Mouse (Mus musculus) forebrain, embryonic 15.5 days (tissue): ENCODE measurements at regions not wholly inside any gene's neighbourhood (a gene's known extent, or its start where the extent isn't known, plus 50 kb on each side); places are given as distances from the start of the nearest gene placed in this dataset.
A peak's percentile ranks its signal among the peaks of the same experiment; 100 is the strongest.

Experiments used
- ATAC-seq: fragments of 200-750 bp; cut with Nextera tagmentation; replicated peaks from 2 replicates; pipeline ENCODE4 v1.8.0; 2017; ENCODE audit warnings: mild to moderate bottlenecking, moderate TSS enrichment, moderate library complexity
- H3K27ac ChIP-seq: fragments of 300-500 bp; sonication (generic); replicated peaks from 2 replicates; pipeline ENCODE4 v1.5.1; 2015; ENCODE audit warnings: mild to moderate bottlenecking, inconsistent platforms
- H3K27me3 ChIP-seq: fragments of 300-500 bp; sonication (generic); 2 replicates; pipeline ENCODE4 v1.6.1; 2015; ENCODE audit warnings: inconsistent platforms
- H3K36me3 ChIP-seq: fragments of 300-500 bp; sonication (generic); 2 replicates; pipeline ENCODE4 v1.6.1; 2015; ENCODE audit warnings: mild to moderate bottlenecking, inconsistent platforms
- H3K4me1 ChIP-seq: fragments of 300-500 bp; sonication (generic); 2 replicates; pipeline ENCODE4 v1.6.1; 2015; ENCODE audit warnings: inconsistent platforms
- H3K4me2 ChIP-seq: fragments of 300-500 bp; sonication (generic); replicated peaks from 2 replicates; pipeline ENCODE4 v1.6.1; 2015; ENCODE audit warnings: mild to moderate bottlenecking, inconsistent platforms
- H3K4me3 ChIP-seq: fragments of 300-500 bp; sonication (generic); 2 replicates; pipeline ENCODE4 v1.5.1; 2015; ENCODE audit warnings: mild to moderate bottlenecking, inconsistent platforms
- H3K9ac ChIP-seq: fragments of 300-500 bp; sonication (generic); replicated peaks from 2 replicates; pipeline ENCODE4 v1.6.1; 2015; ENCODE audit warnings: mild to moderate bottlenecking, inconsistent platforms
- H3K9me3 ChIP-seq: fragments of 300-500 bp; sonication (generic); 2 replicates; pipeline ENCODE4 v1.6.1; 2016; ENCODE audit warnings: inconsistent platforms
- WGBS: fragments of 180-500 bp; shearing (Covaris S2); methylation state at CpG from one replicate; pipeline ENCODE4 v1.1.7; 2015; ENCODE audit warnings: mixed read lengths; 5-methylcytosine and 5-hydroxymethylcytosine counted together

DNA sequence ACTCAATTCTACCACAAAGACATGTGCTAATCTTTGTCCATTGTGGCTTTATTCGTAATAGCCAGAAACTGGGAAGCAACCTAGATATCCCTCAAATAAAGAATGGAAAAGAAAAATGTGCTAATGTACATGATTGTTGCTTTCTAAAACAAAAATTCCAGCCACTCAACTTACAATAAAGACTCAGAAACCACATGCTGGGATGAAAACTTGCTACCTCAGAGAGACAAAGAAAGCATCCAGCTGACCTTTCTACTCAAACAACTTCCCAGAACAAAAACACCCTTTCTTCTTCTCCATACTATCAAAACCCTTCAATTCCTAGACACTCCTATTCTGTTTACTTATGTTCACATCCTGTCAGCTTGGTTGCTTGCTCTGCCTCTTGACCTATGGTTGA lies 881.9 kb upstream of the Gm5150 start:
- no peaks in the 10 kb centered on the region for H3K9me3 ChIP-seq
- no peak overlapping the region for H3K4me2 ChIP-seq
- no peak overlapping the region for H3K9ac ChIP-seq
- ATAC-seq, result no peak
- no peaks in the 10 kb centered on the region for H3K27me3 ChIP-seq
- no peaks in the 10 kb centered on the region for H3K4me1 ChIP-seq
- no peak overlapping the region for H3K27ac ChIP-seq
- no peak overlapping the region for H3K4me3 ChIP-seq
- H3K36me3 ChIP-seq, result no peaks in the 10 kb centered on the region
- 79% methylated on average over 1 of the region's 1 CpGs for WGBS

DNA sequence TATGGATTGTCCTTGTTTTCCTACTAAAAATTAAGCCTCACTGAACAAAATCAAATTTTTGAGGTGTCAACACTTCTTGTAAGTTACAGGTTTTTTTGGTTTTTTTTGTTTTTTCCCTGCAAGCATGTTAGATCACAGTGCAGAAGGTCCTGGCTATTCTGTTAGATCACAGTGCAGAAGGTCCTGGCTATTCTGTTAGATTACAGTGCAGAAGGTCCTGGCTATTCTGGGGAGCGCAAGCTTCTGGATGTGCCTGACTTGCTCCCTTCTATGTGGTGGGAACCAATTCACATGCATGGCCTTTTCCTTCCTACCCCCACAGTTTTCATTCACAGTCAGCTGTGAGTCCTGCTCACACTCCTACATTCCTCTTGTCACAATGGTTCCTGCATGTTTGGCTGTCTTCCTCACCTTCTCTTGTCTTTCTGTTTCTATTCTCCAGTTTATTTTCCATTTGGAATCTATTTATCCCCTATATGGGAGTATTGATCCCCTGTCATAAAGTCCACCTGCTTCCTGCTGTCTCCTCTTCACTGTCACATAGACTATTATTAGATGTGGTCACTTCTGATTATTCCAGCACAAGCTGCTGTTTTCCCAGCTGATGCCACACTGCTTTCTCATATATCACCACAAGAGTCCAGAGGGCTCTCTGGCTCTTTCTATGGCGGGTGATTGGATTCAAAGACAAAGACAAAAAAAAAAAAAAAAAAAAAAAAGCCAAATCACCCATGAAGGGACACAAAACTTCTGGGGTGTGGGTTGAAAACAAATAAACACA lies 866.3 kb upstream of the Gm5150 start:
- no peak overlapping the region for H3K27ac ChIP-seq

DNA sequence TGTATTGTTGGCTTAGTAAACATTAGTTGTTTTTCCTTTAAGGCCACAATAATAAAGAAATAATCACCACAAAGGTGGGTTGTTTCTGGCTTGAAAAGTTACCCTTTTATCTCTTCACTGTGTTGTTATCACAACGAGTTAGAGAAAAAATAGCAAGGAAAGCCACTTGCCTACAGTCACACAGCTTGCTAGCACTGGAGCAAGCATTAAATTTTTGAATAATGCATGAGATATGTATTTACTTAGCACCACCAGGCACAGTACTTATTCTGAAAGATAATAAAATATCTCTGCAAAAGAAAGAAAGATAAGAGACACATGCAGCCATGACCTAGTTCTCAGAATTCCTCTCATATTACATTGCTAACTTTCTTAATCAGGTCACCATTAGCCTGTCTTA lies 853.8 kb upstream of the Gm5150 start:
- no peaks in the 10 kb centered on the region for H3K9me3 ChIP-seq
- no peaks in the 10 kb centered on the region for H3K36me3 ChIP-seq
- H3K9ac ChIP-seq, result no peak overlapping the region
- H3K27ac ChIP-seq, result no peak overlapping the region
- H3K4me1 ChIP-seq, result peaks cover 3% of the 10 kb centered on the region; the same call in 1 of the 2 replicates
- H3K27me3 ChIP-seq, result no peaks in the 10 kb centered on the region
- no peak overlapping the region for H3K4me2 ChIP-seq
- WGBS, result 49% methylated on average over 1 of the region's 1 CpGs
- no peak for ATAC-seq
- H3K4me3 ChIP-seq, result no peak overlapping the region

More for the DNA sequence above, 866.3 kb upstream of the Gm5150 start:
- Histone ChIP-seq H3K4me1 (no peaks in the 10 kb centered on the region), H3K4me3 (no peak overlapping the region), H3K27me3 (no peaks in the 10 kb centered on the region), H3K4me2 (no peak overlapping the region), H3K9ac (no peak overlapping the region), H3K9me3 (no peaks in the 10 kb centered on the region), H3K36me3 (no peaks in the 10 kb centered on the region)
- no peak for ATAC-seq
- WGBS, result 80% methylated on average over 2 of the region's 2 CpGs

DNA sequence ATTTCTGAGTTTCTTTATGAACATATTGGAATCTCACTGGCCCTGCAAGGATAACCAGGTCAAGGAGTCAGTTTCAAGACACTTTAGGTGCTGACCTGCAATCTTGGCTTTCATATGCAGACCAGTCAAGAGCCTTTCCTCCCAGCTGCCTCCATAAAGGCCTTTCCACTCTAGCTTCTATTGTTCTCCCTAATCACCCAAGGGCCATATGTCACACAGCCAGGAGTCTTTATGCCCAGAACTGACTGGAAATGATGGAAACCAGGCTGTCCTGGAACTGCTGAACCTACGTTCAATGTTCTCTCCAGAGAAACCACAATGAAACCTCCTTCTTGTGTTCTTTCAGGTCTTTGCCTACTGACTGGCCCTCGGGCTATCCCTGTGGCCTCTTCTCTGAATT lies 852.7 kb upstream of the Gm5150 start:
- H3K27ac ChIP-seq, result no peak overlapping the region
- peaks cover 6% of the 10 kb centered on the region for H3K4me1 ChIP-seq
- H3K4me3 ChIP-seq, result no peak overlapping the region
- no peak overlapping the region for H3K4me2 ChIP-seq
- H3K9me3 ChIP-seq, result no peaks in the 10 kb centered on the region
- H3K36me3 ChIP-seq, result no peaks in the 10 kb centered on the region
- H3K27me3 ChIP-seq, result no peaks in the 10 kb centered on the region
- ATAC-seq, result no peak
- 54% methylated on average over 2 of the region's 2 CpGs for WGBS
- no peak overlapping the region for H3K9ac ChIP-seq

GRCm38 (mm10) chr3:16855251-16855650 lies 849.0 kb upstream of the Gm5150 start:
- H3K27me3 ChIP-seq, result no peaks in the 10 kb centered on the region
- H3K9ac ChIP-seq, result no peak overlapping the region
- no peaks in the 10 kb centered on the region for H3K36me3 ChIP-seq
- peaks cover 7% of the 10 kb centered on the region for H3K4me1 ChIP-seq
- ATAC-seq, result no peak
- no peak overlapping the region for H3K4me2 ChIP-seq
- H3K9me3 ChIP-seq, result no peaks in the 10 kb centered on the region
- no peak overlapping the region for H3K27ac ChIP-seq
- WGBS, result 50% methylated on average over 2 of the region's 2 CpGs
- no peak overlapping the region for H3K4me3 ChIP-seq

DNA sequence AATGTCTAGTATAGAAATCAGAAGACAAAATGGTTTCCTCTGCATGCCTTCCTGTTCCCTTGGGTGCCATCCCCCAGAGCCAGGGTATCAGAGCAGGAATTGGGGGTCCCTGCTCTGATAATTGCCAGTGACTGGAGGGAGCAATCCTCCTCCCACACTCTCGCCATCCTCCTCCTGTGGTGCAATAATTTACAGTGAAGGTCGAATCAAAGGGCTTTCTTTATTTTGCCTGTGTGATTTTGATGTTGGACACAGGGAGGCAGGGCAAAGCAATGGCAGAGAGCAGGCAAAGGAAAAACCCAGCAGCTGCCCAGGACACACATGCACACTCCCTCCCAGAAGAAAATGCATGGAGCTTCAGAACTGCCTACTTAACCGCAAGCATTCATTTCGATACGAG lies 847.8 kb upstream of the Gm5150 start:
- Histone ChIP-seq H3K4me3 (no peak overlapping the region), H3K4me2 (no peak overlapping the region), H3K9ac (no peak overlapping the region), H3K36me3 (no peaks in the 10 kb centered on the region), H3K27ac (peak overlapping the region; percentile 53), H3K9me3 (no peaks in the 10 kb centered on the region), H3K27me3 (no peaks in the 10 kb centered on the region), H3K4me1 (peaks cover 7% of the 10 kb centered on the region)
- peak; percentile 73 for ATAC-seq
- WGBS, result 41% methylated on average over 5 of the region's 5 CpGs

DNA sequence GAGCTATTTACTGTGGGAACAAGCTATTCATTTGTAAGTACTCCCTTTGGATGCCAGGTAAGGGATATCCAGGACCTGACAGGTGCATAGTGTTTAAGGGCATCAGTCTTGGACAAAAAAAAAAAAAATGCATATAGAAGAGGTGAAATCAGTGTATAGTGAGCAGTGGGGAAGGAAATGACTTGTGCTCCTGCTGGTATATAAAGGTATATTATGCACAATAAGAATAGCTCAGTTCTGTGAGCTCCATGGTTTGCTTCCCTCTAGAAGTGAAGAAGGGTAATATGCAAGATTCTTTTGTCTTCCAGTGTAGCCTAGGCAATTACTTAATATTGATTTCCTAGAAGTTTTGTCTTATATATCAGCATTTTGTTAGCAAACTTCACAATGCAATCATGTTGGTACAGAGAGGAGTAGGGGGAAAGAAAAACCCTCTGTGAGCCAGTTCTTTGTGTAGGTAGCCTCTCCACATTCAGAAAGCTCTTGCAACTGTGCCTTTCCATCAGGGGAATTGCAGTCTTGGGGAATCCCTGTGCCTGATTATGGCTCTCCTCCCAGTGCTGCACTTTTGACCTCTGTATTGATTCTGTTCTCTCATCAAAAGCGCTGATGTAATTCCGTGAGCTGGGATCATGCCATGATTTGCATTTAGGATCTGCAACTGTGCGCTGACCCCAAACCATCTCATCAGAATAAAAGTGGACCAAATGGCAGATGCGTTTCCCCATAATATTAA lies 840.7 kb upstream of the Gm5150 start:
- H3K36me3 ChIP-seq, result no peaks in the 10 kb centered on the region
- no peak for ATAC-seq

DNA sequence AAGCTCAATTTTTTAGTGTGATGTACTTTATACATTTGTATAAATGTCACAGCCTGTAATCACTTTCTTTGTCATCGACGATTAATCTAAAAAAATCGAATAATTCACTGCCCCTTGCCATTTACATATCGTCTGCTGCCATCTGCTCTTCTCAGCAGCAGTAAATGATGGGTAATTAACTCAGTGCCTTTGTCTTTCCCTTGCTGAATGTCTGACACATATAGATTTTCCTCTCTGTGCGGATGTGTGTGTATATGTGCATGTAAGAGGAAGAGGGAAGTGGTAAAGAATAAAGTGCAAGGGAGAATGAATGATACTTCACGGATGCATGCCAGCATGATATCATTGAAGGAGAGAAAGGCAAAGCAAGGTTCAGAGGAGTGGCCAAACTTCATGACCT lies 814.3 kb upstream of the Gm5150 start:
- Histone ChIP-seq H3K4me3 (no peak overlapping the region), H3K27ac (peak overlapping the region; percentile 77), H3K36me3 (no peaks in the 10 kb centered on the region), H3K9ac (no peak overlapping the region), H3K4me2 (no peak overlapping the region), H3K27me3 (no peaks in the 10 kb centered on the region), H3K9me3 (no peaks in the 10 kb centered on the region), H3K4me1 (peaks cover 18% of the 10 kb centered on the region)
- ATAC-seq, result peak; percentile 75
- WGBS, result 30% methylated on average over 6 of the region's 6 CpGs

More for the DNA sequence above, 840.7 kb upstream of the Gm5150 start:
- 44% methylated on average over 4 of the region's 4 CpGs for WGBS
- Histone ChIP-seq H3K4me2 (no peak overlapping the region), H3K4me3 (no peak overlapping the region), H3K4me1 (no peaks in the 10 kb centered on the region), H3K27ac (0 out of 2 replicates have a peak overlapping the region, but pooled peaks have one; percentile 3), H3K9ac (no peak overlapping the region), H3K9me3 (no peaks in the 10 kb centered on the region), H3K27me3 (no peaks in the 10 kb centered on the region)

DNA sequence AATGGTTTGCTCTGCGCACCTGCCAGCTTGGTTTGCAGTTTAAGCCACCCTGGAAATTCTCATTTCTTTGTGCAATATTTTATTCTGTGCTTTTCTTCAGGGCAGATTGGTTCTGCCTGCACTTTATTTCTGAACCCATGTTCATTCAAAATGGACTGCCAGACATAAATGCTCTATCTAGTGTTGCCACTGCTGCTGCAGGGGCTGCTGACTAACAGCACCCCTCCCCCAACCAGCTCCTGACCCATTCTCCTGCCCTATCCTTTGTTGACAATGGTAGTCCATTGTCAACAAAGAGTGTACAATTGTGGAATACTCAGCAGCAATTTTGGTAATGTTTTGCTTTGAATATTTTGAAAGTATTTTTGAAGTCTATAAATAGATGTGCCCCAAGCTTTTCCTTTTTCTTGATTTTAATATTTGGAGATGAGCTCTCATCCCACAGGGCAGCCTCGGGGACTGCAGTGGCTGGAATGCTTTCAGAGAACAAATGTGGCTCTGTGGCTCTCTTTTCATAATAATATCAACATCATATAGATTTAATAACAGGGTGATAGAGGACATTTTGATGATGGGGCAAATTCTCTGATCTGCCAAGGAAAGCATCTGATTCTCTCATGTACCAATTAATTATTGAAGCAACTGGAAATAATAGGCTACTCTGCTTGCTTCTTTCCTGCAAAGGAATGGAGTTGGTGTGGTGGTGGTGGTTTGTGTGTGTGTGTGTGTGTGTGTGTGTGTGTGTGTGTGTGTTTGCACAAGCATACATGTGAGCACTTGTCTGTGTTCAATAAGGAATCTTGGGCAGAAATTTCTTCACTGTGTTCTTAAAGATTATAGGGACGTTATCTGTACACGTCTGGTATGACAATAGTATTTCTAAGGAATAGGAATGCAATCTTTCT lies 813.2 kb upstream of the Gm5150 start:
- H3K36me3 ChIP-seq, result no peaks in the 10 kb centered on the region
- peak; percentile 66 for ATAC-seq
- 0 out of 2 replicates have a peak overlapping the region, but pooled peaks have one; percentile 12 for H3K4me2 ChIP-seq
- 59% methylated on average over 4 of the region's 4 CpGs for WGBS
- H3K27me3 ChIP-seq, result no peaks in the 10 kb centered on the region
- no peak overlapping the region for H3K4me3 ChIP-seq
- H3K9ac ChIP-seq, result peak overlapping the region; percentile 6; the same call in 1 of the 2 replicates
- peaks cover 18% of the 10 kb centered on the region for H3K4me1 ChIP-seq
- H3K9me3 ChIP-seq, result no peaks in the 10 kb centered on the region
- peak overlapping the region; percentile 77 for H3K27ac ChIP-seq

- H3K27ac ChIP-seq, result no peak overlapping the region
- H3K4me1 ChIP-seq, result peaks cover 18% of the 10 kb centered on the region
- peak; percentile 41 for ATAC-seq
- no peak overlapping the region for H3K4me3 ChIP-seq
- no peak overlapping the region for H3K4me2 ChIP-seq
- no peaks in the 10 kb centered on the region for H3K9me3 ChIP-seq
- H3K36me3 ChIP-seq, result no peaks in the 10 kb centered on the region
- 16% methylated on average over 2 of the region's 2 CpGs for WGBS
- no peaks in the 10 kb centered on the region for H3K27me3 ChIP-seq
- no peak overlapping the region for H3K9ac ChIP-seq
These were observed 810.6 kb upstream of the Gm5150 start for GRCm38 (mm10) chr3:16816814-16817213.

- Histone ChIP-seq H3K4me3 (no peak overlapping the region), H3K27ac (0 out of 2 replicates have a peak overlapping the region, but pooled peaks have one; percentile 19), H3K27me3 (no peaks in the 10 kb centered on the region), H3K9me3 (no peaks in the 10 kb centered on the region), H3K4me2 (no peak overlapping the region), H3K36me3 (no peaks in the 10 kb centered on the region), H3K9ac (no peak overlapping the region), H3K4me1 (peaks cover 18% of the 10 kb centered on the region)
- 59% methylated on average over 3 of the region's 3 CpGs for WGBS
- no peak for ATAC-seq
These were observed 809.9 kb upstream of the Gm5150 start for GRCm38 (mm10) chr3:16816101-16816500.
